Mouse (Mus musculus) lung, adult 2 months (tissue): Measurements from ENCODE around the gene Ankrd6.

Experiments used
- CTCF ChIP-seq: fragments of 200-500 bp; IDR thresholded peaks from 2 replicates; pipeline ENCODE4 v1.5.1; 2011; ENCODE audit warnings: mild to moderate bottlenecking, low read length, control low read depth; ENCODE audit not compliant: insufficient read depth
- POLR2A ChIP-seq: fragments of 200-500 bp; IDR thresholded peaks from 2 replicates; pipeline ENCODE4 v1.6.1; 2011; ENCODE audit warnings: low read depth, mild to moderate bottlenecking, control low read depth, low read length, borderline replicate concordance; ENCODE audit errors: extremely low read depth

- TF ChIP-seq POLR2A (no peak), CTCF (no peak)
Observed at GRCm38 (mm10) chr4:32868858-32869257, 81.8 kb downstream of the Ankrd6 start.
